Mouse (Mus musculus): ENCODE measurements around the gene Serpine1. TPM values are rescaled to one million over a fixed set of nuclear protein-coding genes. Genes with fewer than 3 reads are reported as not detected.

The Serpine1 gene
- total RNA-seq, 2 experiments from 2014 or later, result 1.3 to 4.9 TPM

GRCm38 (mm10) chr5:137015913-137016312 is 56.2 kb downstream of the Serpine1 start:
- DNase-seq, result no peak

- DNase-seq, result no peak
Measured at GRCm38 (mm10) chr5:137012401-137012950, 59.6 kb downstream of the Serpine1 start.

Other genes with a start within 250 kb of the Serpine1 start
- gene Col26a1, start 189.1 kb downstream of the Serpine1 start, total RNA-seq (2021), result 1 to 10 TPM; 4.9 to 5.7 TPM
- 1 to 10 TPM; 5.6 to 6.9 TPM for gene Ift22, start 164.1 kb downstream of the Serpine1 start, total RNA-seq (2021)
- gene Fis1, start 119.0 kb downstream of the Serpine1 start, total RNA-seq (2021), result 100 to 1,000 TPM; 159 to 164 TPM
- 1 to 10 TPM in 1 of 2 experiments, under 1 TPM in 1; 0.67 to 3.3 TPM for gene Cldn15, start 105.7 kb downstream of the Serpine1 start, total RNA-seq (2021)
- gene Plod3, start 85.2 kb downstream of the Serpine1 start, total RNA-seq (2021), result 10 to 100 TPM; 20.9 to 23.6 TPM
- 10 to 100 TPM; 61.4 to 70.4 TPM for gene Znhit1, start 84.2 kb downstream of the Serpine1 start, total RNA-seq (2021)
- not detected for gene Vgf, start 45.9 kb downstream of the Serpine1 start, total RNA-seq (2021)
- 10 to 100 TPM; 13.5 to 23.4 TPM for gene Ap1s1, start 26.1 kb downstream of the Serpine1 start, total RNA-seq (2021)
- gene Trim56, start 43.9 kb upstream of the Serpine1 start, total RNA-seq (2021), result 1 to 10 TPM; 7.4 TPM
- not detected for gene Muc3, start 77.1 kb upstream of the Serpine1 start, total RNA-seq (2021)
- gene Muc3a, start 140.1 kb upstream of the Serpine1 start, total RNA-seq (2021), result under 1 TPM; 0.15 to 0.27 TPM
- gene Ache, start 215.3 kb upstream of the Serpine1 start, total RNA-seq (2021), result 10 to 100 TPM; 26.4 to 40.7 TPM
- 10 to 100 TPM; 18.3 to 24.4 TPM for gene Ufsp1, start 222.4 kb upstream of the Serpine1 start, total RNA-seq (2021)
- 10 to 100 TPM; 38.5 to 44.7 TPM for gene Srrt, start 235.4 kb upstream of the Serpine1 start, total RNA-seq (2021)
- 1 to 10 TPM; 5.2 to 5.3 TPM for gene Trip6, start 242.1 kb upstream of the Serpine1 start, total RNA-seq (2021)

Measured in gastrocnemius, postnatal 25 days (tissue).